Mouse (Mus musculus) heart, embryonic 12.5 days (tissue): ENCODE results near the gene Spef1. TPM values are rescaled to one million over a fixed set of nuclear protein-coding genes. Genes with fewer than 3 reads are reported as not detected.

Experiments
- ATAC-seq: fragments of 200-750 bp; cut with Nextera tagmentation; 2 replicates; pipeline ENCODE4 v1.8.0; 2017; ENCODE audit warnings: moderate TSS enrichment, moderate library complexity; ENCODE audit not compliant: insufficient number of reproducible peaks, low FRiP score
- H3K27ac ChIP-seq: fragments of 300-500 bp; sonication (generic); 2 replicates; pipeline ENCODE4 v1.5.1; 2016; ENCODE audit warnings: mild to moderate bottlenecking, moderate library complexity; ENCODE audit not compliant: poor library complexity, severe bottlenecking
- H3K27me3 ChIP-seq: fragments of 300-500 bp; sonication (generic); replicated peaks from 2 replicates; pipeline ENCODE4 v1.6.1; 2016; ENCODE audit warnings: mild to moderate bottlenecking, moderate library complexity
- H3K36me3 ChIP-seq: fragments of 300-500 bp; sonication (generic); 2 replicates; pipeline ENCODE4 v1.6.1; 2016; ENCODE audit warnings: mild to moderate bottlenecking, moderate library complexity
- H3K4me1 ChIP-seq: fragments of 300-500 bp; sonication (generic); replicated peaks from 2 replicates; pipeline ENCODE4 v1.6.1; 2016; ENCODE audit warnings: mild to moderate bottlenecking
- H3K4me2 ChIP-seq: fragments of 300-500 bp; sonication (generic); 2 replicates; pipeline ENCODE4 v1.6.1; 2016; ENCODE audit warnings: mild to moderate bottlenecking, moderate library complexity
- H3K4me3 ChIP-seq: fragments of 300-500 bp; sonication (generic); 2 replicates; pipeline ENCODE4 v1.5.1; 2016; ENCODE audit warnings: mild to moderate bottlenecking
- H3K9ac ChIP-seq: fragments of 300-500 bp; sonication (generic); 2 replicates; pipeline ENCODE4 v1.6.1; 2016; ENCODE audit warnings: mild to moderate bottlenecking, moderate library complexity
- H3K9me3 ChIP-seq: fragments of 300-500 bp; sonication (generic); replicated peaks from 2 replicates; pipeline ENCODE4 v1.6.1; 2016; ENCODE audit warnings: mild to moderate bottlenecking, moderate library complexity
- WGBS: fragments of 180-500 bp; shearing (Covaris S2); methylation state at CpG from one replicate; pipeline ENCODE4 v1.1.7; 2016; 5-methylcytosine and 5-hydroxymethylcytosine counted together
- polyA plus RNA-seq: library from polyadenylated mRNA; unstranded; fragments of >200 nt; fragmentation: Nextera tagmentation; extraction: Ambion mirVana; gene quantifications from 2 replicates; pipeline ENCODE4 v1.2.1, GENCODE M21; 2016

Spef1 gene
- polyA plus RNA-seq, 1 experiment from 2014 or later = 1.3 TPM

GRCm38 (mm10) chr2:131221853-131222515 is 34.9 kb upstream of the Spef1 start:
- H3K9ac ChIP-seq = no peak overlapping the region
- no peak for ATAC-seq
- H3K36me3 ChIP-seq = no peaks in the 10 kb centered on the region
- H3K27ac ChIP-seq = no peak overlapping the region
- no peak overlapping the region for H3K4me2 ChIP-seq
- H3K9me3 ChIP-seq = no peaks in the 10 kb centered on the region
- 52% methylated on average over 3 of the region's 3 CpGs for WGBS
- no peaks in the 10 kb centered on the region for H3K27me3 ChIP-seq
- peaks cover 11% of the 10 kb centered on the region for H3K4me1 ChIP-seq
- no peak overlapping the region for H3K4me3 ChIP-seq

GRCm38 (mm10) chr2:131220030-131220429 is 32.9 kb upstream of the Spef1 start:
- H3K4me2 ChIP-seq = no peak overlapping the region
- WGBS = 56% methylated on average over 4 of the region's 4 CpGs
- no peak for ATAC-seq
- H3K27ac ChIP-seq = no peak overlapping the region
- no peak overlapping the region for H3K4me3 ChIP-seq
- H3K36me3 ChIP-seq = no peaks in the 10 kb centered on the region
- no peaks in the 10 kb centered on the region for H3K27me3 ChIP-seq
- H3K9ac ChIP-seq = no peak overlapping the region; the same call in 1 of the 2 replicates
- no peaks in the 10 kb centered on the region for H3K9me3 ChIP-seq
- peaks cover 11% of the 10 kb centered on the region for H3K4me1 ChIP-seq

GRCm38 (mm10) chr2:131215941-131216858 is 29.1 kb upstream of the Spef1 start:
- no peak for ATAC-seq
- H3K4me3 ChIP-seq = no peak overlapping the region
- no peaks in the 10 kb centered on the region for H3K9me3 ChIP-seq
- peaks cover 23% of the 10 kb centered on the region for H3K4me1 ChIP-seq
- H3K27ac ChIP-seq = no peak overlapping the region
- H3K36me3 ChIP-seq = peaks cover 25% of the 10 kb centered on the region
- 77% methylated on average over 7 of the region's 7 CpGs for WGBS
- no peak overlapping the region for H3K4me2 ChIP-seq
- H3K27me3 ChIP-seq = no peaks in the 10 kb centered on the region
- no peak overlapping the region for H3K9ac ChIP-seq

GRCm38 (mm10) chr2:131213773-131214172 is 26.7 kb upstream of the Spef1 start:
- Histone ChIP-seq H3K4me3 (no peak overlapping the region), H3K27me3 (no peaks in the 10 kb centered on the region), H3K4me1 (peaks cover 33% of the 10 kb centered on the region), H3K9me3 (no peaks in the 10 kb centered on the region), H3K36me3 (peaks cover 25% of the 10 kb centered on the region), H3K4me2 (no peak overlapping the region), H3K9ac (no peak overlapping the region), H3K27ac (no peak overlapping the region)
- WGBS = 66% methylated on average over 7 of the region's 7 CpGs
- peak; percentile 6; the same call in 1 of the 2 replicates for ATAC-seq

GRCm38 (mm10) chr2:131211026-131211615 is 24.0 kb upstream of the Spef1 start:
- 55% methylated on average over 9 of the region's 9 CpGs for WGBS
- Histone ChIP-seq H3K4me2 (peak overlapping the region; percentile 74), H3K27ac (peak overlapping the region; percentile 90; the same call in 1 of the 2 replicates), H3K36me3 (peaks cover 25% of the 10 kb centered on the region), H3K4me1 (peaks cover 33% of the 10 kb centered on the region), H3K27me3 (0 out of 2 replicates have a peak, but pooled peaks cover 3% of the 10 kb centered on the region), H3K4me3 (peak overlapping the region; percentile 60), H3K9me3 (no peaks in the 10 kb centered on the region), H3K9ac (peak overlapping the region; percentile 77)
- no peak for ATAC-seq

- peaks cover 25% of the 10 kb centered on the region for H3K36me3 ChIP-seq
- ATAC-seq = peak; percentile 95
- peak overlapping the region; percentile 74 for H3K4me2 ChIP-seq
- 1% methylated on average over 50 of the region's 50 CpGs for WGBS
- peaks cover 37% of the 10 kb centered on the region for H3K4me1 ChIP-seq
- peak overlapping the region; percentile 60 for H3K4me3 ChIP-seq
- H3K9me3 ChIP-seq = no peaks in the 10 kb centered on the region
- peak overlapping the region; percentile 77 for H3K9ac ChIP-seq
- H3K27ac ChIP-seq = peak overlapping the region; percentile 90
- 0 out of 2 replicates have a peak, but pooled peaks cover 3% of the 10 kb centered on the region for H3K27me3 ChIP-seq
Measured at GRCm38 (mm10) chr2:131209969-131210792, 23.1 kb upstream of the Spef1 start.

- Histone ChIP-seq H3K4me1 (peaks cover 46% of the 10 kb centered on the region), H3K9ac (peak overlapping the region; percentile 77), H3K27me3 (0 out of 2 replicates have a peak, but pooled peaks cover 3% of the 10 kb centered on the region), H3K4me2 (peak overlapping the region; percentile 74), H3K27ac (peak overlapping the region; percentile 90; the same call in 1 of the 2 replicates), H3K4me3 (peak overlapping the region; percentile 60; the same call in 1 of the 2 replicates), H3K9me3 (no peaks in the 10 kb centered on the region), H3K36me3 (peaks cover 19% of the 10 kb centered on the region)
- no peak for ATAC-seq
- WGBS = 74% methylated on average over 4 of the region's 4 CpGs
Measured at GRCm38 (mm10) chr2:131209125-131209795, 22.2 kb upstream of the Spef1 start.

- H3K27me3 ChIP-seq = 0 out of 2 replicates have a peak, but pooled peaks cover 3% of the 10 kb centered on the region
- no peak for ATAC-seq
Measured at GRCm38 (mm10) chr2:131208356-131208755, 21.3 kb upstream of the Spef1 start.

GRCm38 (mm10) chr2:131206778-131207177 is 19.7 kb upstream of the Spef1 start, which contains the start of gene Ap5s1:
Ap5s1 (plus strand) TSS chr2:131207078.
- no peak for ATAC-seq
- 78% methylated on average over 4 of the region's 4 CpGs for WGBS
- no peaks in the 10 kb centered on the region for H3K36me3 ChIP-seq
- no peak within 1 kb of the TSS for H3K27ac ChIP-seq
- H3K4me2 ChIP-seq = no peak within 1 kb of the TSS
- H3K27me3 ChIP-seq = 0 out of 2 replicates have a peak, but pooled peaks cover 3% of the 10 kb centered on the region
- no peak within 1 kb of the TSS for H3K4me3 ChIP-seq
- no peaks in the 10 kb centered on the region for H3K9me3 ChIP-seq
- no peak within 1 kb of the TSS for H3K9ac ChIP-seq
- peaks cover 29% of the 10 kb centered on the region for H3K4me1 ChIP-seq

More at GRCm38 (mm10) chr2:131208356-131208755, 21.3 kb upstream of the Spef1 start:
- Histone ChIP-seq H3K9ac (no peak overlapping the region), H3K4me1 (peaks cover 40% of the 10 kb centered on the region), H3K4me3 (no peak overlapping the region), H3K4me2 (no peak overlapping the region), H3K9me3 (no peaks in the 10 kb centered on the region), H3K36me3 (peaks cover 11% of the 10 kb centered on the region), H3K27ac (no peak overlapping the region)
- WGBS = 85% methylated on average over 2 of the region's 2 CpGs
